Mouse (Mus musculus) c-Kit-positive CD71-negative TER-119-negative erythroid progenitor cells, embryonic 14.5 days (primary cell): Measurements from ENCODE around the gene 6030498E09Rik.

ENCODE experiments used
- DNase-seq: peaks from one replicate; pipeline ENCODE4 v3.0.0-alpha.2; 2013; ENCODE audit warnings: low read depth

6030498E09Rik gene

DNA sequence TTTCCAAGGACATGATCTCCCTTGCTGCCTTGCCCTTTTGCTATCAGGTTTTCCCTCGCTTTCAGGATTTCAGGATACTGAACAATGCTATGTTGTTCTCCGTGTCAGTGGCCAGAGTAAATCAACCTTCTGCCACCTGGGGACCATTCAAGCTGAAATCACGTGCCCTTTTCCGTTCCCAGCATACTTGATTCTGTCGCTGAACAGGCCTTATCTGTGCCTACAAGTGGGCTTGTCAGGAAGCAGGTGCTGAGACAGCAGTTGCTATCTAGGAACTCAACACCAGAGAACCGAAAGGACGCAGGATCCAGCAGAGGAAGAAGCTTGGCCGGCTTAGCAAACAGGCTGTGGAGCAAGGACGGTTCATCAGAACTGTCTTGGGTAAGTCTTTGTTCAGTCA is at the start of gene 6030498E09Rik:
Gene 6030498E09Rik (plus strand): TSS at position 194 of the 400 bp plus-strand sequence.
- DNase-seq, result no peak

DNA sequence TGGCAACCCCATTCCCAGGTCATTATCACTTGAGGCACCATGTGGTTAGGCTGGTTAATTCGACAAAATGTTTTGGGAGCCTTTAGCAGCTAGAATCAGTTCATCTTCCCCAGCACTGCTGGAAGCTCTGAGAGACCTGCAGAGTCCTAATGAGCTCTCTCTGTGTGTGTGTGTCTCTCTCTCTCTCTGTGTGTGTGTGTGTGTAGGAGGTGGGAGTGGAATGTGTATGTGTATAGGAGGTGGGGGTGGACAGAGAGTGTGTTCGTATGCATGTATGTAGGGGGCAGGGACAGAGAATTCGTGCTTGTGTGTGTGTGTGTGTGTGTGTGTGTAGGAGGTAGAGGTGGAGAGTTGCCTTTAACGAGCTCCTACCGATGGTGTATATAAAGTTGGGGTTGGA is 42.4 kb upstream of the 6030498E09Rik start:
- no peak for DNase-seq

DNA sequence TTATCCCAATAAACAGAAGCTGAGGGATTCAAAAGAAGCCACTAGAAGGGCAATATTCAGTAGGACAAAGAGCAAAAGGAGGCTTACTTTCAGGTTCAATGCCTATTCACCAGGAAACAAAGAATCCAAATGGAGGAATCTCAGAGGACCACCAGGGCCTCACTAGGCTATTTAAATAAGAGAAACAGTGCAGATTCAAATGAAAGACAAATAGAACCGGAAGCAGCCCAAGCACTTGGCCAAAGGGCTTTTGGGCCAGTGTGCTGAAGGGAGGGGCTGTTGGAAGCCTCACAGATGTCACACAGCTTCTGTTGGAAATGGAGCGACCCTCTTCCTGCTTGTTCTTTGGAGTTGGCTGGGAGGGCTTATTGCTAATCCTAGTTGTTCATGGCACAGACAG is 41.8 kb upstream of the 6030498E09Rik start:
- DNase-seq, result no peak

DNA sequence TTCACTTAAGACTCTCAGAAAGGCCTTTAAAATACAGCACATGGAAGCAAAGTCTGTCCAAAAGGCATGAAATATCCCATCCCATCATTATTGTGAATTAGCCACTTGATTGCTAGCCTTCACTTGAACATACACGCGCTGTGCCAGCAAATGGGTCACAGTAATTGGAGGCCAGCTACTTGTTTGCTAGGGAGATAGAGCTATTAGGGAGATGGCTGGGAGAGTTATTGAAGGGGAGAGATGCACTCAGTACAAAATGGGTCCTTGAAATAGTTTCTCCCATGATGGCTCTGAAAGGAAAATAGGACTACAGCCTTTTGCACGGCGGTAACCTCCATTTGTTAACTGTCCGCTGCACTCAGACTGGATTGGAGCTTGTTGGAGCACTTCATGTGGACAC is 38.8 kb upstream of the 6030498E09Rik start:
- no peak for DNase-seq

DNA sequence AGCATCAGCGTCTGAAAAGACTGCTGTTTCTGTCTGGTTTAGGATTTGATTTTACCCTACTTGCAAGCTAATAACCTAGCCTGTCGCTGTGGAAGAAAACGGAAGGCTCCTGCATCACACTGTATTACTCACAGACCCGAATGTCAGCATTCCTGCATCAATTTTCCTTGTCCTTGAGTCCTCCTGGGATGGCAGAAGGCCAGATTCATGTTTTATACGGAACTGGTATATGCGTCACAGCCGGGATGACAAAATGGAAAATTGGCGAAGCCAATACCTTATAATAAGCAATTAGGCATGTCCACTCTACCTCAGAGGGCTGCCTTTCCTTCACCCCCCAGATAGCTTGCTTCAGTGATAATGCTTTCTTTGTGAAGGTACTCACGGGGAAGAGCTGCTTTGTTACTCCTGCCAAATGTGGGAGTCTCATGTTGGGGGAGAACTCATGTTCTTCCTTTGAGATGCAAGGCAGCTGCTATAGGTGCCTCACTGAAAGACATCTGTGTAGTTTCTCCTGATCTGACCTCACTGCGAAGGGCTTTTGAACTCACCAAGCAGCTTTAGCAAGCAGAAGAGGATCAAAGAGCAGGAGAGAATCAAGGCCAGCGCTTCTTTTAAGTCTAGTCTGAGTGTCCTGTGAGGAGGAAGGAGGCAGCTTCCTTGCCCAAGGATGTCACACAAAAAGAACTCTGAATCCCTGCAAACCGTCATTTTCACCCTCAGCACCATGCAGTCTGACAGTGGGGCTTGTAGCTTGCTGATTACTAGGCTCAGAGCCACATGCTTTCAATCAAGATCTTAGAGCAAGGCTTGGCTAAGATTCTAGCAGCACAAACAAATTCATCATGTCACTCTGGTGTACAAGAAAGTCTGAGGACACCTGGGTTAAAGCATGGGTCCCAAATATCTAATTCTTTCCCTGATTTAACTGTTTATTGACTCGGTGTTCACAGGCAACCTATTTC is 37.3 kb upstream of the 6030498E09Rik start:
- DNase-seq, result no peak

DNA sequence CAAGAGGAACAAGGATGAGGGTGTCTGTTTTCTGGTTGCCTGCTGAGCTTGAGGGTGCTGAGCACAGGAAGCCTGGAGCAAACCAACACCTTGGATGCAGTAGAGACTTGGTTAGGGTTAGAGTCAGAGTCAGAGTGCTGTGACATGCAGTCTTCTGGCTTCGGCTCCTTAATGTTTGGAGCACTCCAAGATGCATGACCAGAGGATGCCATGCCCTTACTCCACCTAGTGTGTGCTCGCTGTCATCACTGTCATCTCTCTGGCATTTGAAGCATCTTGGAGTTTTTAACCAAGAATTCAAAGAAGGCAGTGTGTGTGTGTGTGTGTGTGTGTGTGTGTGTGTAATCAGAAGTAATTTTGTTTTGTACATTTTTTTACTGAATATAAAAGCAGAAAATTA is 1.0 kb upstream of the 6030498E09Rik start:
- DNase-seq, result no peak

DNA sequence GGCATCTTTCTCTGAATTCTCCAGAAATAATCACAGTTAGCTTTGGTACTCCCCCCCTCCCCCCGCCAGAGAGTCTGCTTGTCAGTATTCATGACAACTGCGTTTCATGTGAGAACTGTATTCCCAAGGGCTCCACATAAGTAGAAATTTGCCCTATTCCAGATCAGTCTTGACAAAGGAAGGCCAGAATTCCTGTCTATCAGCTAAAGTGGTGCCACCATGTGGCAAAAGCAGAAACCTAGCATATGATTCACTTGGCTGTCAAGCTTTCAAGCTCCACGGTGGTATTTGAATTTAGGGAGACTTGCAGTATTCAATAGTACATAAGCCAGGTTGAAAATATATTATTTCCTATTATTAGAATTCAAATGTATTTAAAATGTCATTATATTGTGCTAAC is 585 bp upstream of the 6030498E09Rik start:
- DNase-seq, result no peak

DNA sequence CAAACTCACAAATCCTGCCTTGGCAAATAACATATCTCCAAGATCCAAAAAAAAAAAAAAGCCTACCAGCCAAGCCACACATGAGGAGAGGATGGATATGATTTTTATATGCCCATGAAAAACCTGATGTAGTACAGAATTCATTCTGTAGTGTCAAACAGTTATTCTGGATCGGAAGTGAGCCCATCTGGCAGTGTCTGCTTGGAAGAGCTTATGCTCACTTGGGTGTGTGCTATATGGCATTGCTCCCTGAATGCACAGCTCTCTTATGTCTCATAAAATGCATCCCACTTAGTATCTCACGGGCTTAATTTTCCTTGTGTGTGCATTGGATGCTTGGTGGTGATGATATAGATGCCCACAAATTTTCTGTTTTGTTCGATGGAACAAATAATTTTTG is 21.9 kb downstream of the 6030498E09Rik start:
- DNase-seq, result no peak

DNA sequence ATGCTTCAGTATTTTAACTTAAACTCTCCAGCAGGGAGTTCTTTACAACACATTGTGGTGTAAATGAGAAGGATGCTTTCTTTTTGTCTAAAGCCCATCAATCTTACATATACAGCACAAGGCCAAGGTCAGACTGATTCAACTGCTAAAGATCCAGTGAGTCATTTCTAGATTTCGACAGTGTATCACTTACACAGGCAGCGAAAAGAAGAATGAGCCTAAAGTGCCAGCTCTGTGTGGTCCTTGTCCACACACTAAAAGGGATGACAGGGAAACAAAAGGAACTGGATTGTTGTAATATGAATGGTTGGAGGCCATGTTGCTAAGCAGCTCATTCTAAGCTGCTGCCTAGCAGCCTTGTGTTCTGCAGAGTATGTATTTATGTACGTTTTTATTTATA is 41.5 kb downstream of the 6030498E09Rik start:
- DNase-seq, result no peak

DNA sequence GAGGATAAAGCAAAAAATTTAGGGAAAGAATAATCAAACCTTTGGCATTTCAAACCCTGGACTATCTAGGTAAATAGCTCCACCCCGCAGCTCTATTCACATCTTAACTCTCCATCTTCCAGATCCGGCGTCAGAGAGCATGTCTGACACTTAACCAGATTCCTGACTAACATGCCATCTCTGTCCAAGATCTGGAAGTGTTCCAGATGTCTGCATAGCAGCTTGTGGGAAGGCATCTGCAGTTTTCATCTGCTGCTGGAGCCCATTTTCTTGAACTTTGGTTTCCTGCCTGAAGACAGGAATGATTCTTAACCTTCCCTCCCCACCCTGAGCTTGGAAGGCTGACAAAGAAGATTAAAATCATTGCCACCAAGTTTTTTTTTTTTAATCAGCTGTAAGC is 44.4 kb downstream of the 6030498E09Rik start:
- no peak for DNase-seq

DNA sequence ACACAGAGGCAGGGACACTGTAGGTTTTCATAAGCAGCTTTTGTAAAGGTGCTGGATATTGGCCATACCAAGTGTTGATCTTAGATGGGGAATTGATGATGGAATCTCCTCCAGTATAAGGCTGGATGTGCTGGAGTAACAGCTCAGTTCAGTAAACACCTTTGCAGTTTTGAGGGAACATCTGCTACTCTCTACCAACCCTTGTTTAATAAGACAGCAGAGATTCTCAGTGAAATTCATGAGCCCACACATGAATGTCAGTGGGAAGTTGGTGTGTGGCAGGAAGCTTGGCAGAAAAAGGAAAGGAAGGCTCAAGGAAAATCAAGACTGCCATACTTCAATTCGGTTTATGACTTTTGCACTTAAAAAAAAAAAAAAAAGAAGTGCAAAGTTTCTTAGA is 186.1 kb downstream of the 6030498E09Rik start:
- no peak for DNase-seq

DNA sequence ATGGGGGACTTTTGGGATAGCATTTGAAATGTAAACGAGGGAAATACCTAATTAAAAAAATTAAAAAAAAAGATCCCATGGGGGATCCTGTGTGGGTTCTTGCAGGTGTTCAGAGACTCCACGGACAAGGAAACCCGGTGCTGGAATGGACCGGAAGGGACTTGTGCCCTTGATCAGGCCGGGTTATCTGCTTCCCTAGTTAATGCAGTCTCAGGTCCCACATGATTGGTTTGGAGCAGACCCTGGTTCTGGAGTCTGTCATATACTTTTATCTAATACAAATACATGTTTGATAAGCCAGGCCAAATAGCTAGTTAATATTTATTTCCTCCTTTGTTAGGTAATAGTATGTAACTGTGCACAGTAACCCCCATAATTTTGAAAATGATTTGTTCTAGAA is 223.8 kb downstream of the 6030498E09Rik start:
- DNase-seq, result no peak
